Mouse (Mus musculus): ENCODE data around the gene Spint2.
"Not testable (repeated sequence)": the region's sequence is repeated elsewhere in the genome, so short reads cannot be mapped to it uniquely, and the experiment has no call there.

- TF ChIP-seq CTCF (IDR thresholded peaks at IDR 0.05; ENCODE audit: borderline replicate concordance, control insufficient read depth, extremely low read depth, insufficient read depth, low read length, poor library complexity); POLR2A (IDR thresholded peaks at IDR 0.05; ENCODE audit: control insufficient read depth, extremely low read depth, insufficient read depth, low read length, poor library complexity): not testable (repeated sequence)
Observed at GRCm38 (mm10) chr7:29237596-29237995, 44.1 kb downstream of the Spint2 start.

Data from thymus, adult 2 months (tissue).